Mouse (Mus musculus) kidney, postnatal 0 days (tissue): Measurements from ENCODE around the gene Mtnr1b. TPM values are rescaled to one million over a fixed set of nuclear protein-coding genes. Genes with fewer than 3 reads are reported as not detected.
"Not testable (repeated sequence)": the region's sequence is repeated elsewhere in the genome, so short reads cannot be mapped to it uniquely, and the experiment has no call there.

Experiments
- ATAC-seq: fragments of 200-750 bp; cut with Nextera tagmentation; replicated peaks from 2 replicates; pipeline ENCODE4 v1.8.0; 2017; ENCODE audit warnings: low read depth, moderate number of reproducible peaks, moderate TSS enrichment, moderate library complexity; ENCODE audit not compliant: low FRiP score
- DNase-seq: peaks from one replicate; pipeline ENCODE4 v3.0.0-alpha.2; 2016; ENCODE audit warnings: low spot score
- H3K27ac ChIP-seq: fragments of 300-500 bp; sonication (generic); 2 replicates; pipeline ENCODE4 v1.5.1; 2014; ENCODE audit warnings: mild to moderate bottlenecking
- H3K27me3 ChIP-seq: fragments of 300-500 bp; sonication (generic); 2 replicates; pipeline ENCODE4 v1.6.1; 2014; ENCODE audit warnings: low read length, mixed read lengths; ENCODE audit not compliant: insufficient read depth
- H3K36me3 ChIP-seq: fragments of 300-500 bp; sonication (generic); 2 replicates; pipeline ENCODE4 v1.6.1; 2014; ENCODE audit warnings: low read length, mixed read lengths; ENCODE audit not compliant: insufficient read depth
- H3K4me1 ChIP-seq: fragments of 300-500 bp; sonication (generic); replicated peaks from 2 replicates; pipeline ENCODE4 v1.6.1; 2014; ENCODE audit warnings: antibody characterized with exemption, low read length, mixed read lengths; ENCODE audit not compliant: insufficient read depth
- H3K4me2 ChIP-seq: fragments of 300-500 bp; sonication (generic); 2 replicates; pipeline ENCODE4 v1.6.1; 2014; ENCODE audit warnings: mild to moderate bottlenecking, low read length, moderate library complexity, mixed read lengths
- H3K4me3 ChIP-seq: fragments of 300-500 bp; sonication (generic); replicated peaks from 2 replicates; pipeline ENCODE4 v1.5.1; 2014; ENCODE audit warnings: low read depth, low read length
- H3K9ac ChIP-seq: fragments of 300-500 bp; sonication (generic); 2 replicates; pipeline ENCODE4 v1.6.1; 2014; ENCODE audit warnings: low read depth, low read length
- H3K9me3 ChIP-seq: fragments of 300-500 bp; sonication (generic); replicated peaks from 2 replicates; pipeline ENCODE4 v1.6.1; 2016; ENCODE audit warnings: low read length, inconsistent platforms, mixed read lengths
- CTCF ChIP-seq: IDR thresholded peaks from 2 replicates; pipeline ENCODE4 v1.5.1; 2016; ENCODE audit warnings: antibody characterized with exemption, low read depth, mild to moderate bottlenecking, moderate library complexity
- WGBS: fragments of 180-500 bp; shearing (Covaris S2); extraction: QIAGEN DNeasy Blood & Tissue Kit; methylation state at CpG from one replicate; pipeline ENCODE4 v1.1.7; 2014; 5-methylcytosine and 5-hydroxymethylcytosine counted together
- polyA plus RNA-seq: library from polyadenylated mRNA; unstranded; fragments of >200 nt; fragmentation: Nextera tagmentation; extraction: Ambion mirVana; gene quantifications from 2 replicates; pipeline ENCODE4 v1.2.1, GENCODE M21; 2015

Gene Mtnr1b
- polyA plus RNA-seq, 1 experiment from 2014 or later = not detected

DNA sequence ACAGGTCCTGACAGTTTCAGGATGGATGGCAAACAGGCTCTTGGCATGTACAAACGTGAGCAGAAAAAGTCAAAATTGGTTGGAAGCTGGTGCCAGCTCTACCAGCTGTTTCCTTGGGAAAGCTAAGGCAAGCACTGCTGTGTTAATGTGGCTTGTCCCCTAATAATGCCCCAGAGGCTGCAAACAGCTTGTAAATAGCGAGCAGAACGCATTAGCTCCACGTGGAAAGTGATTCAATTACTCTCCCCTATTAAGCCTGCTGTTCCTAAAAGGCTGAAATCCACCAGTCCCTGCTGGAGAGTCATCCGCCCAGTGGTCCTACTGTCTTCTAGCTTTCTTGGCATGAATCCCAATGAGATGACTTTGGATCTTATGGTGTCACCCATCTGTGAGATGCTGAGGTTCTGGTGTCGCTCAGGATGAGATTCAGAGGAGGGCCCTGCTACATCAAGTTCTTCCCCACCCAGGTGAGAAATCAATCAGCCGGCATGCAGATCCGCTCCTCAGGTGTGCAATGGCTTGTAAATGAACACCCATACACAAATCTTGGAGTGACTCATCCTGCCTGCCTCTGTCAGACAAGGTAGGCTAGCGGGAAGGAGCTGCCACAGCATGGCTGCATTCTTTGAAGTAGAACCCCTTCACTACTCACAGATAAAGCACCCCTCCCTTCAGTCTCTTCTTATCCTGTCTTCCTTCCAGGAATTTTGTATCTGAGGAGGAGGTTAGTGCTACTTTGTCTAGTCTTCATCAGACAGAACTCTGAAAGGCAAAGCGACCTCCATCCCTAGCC is 7.9 kb downstream of the Mtnr1b start:
- 64% methylated on average over 10 of the region's 10 CpGs for WGBS
- H3K27ac ChIP-seq = no peak overlapping the region
- H3K4me1 ChIP-seq = no peaks in the 10 kb centered on the region
- H3K27me3 ChIP-seq = no peaks in the 10 kb centered on the region
- ATAC-seq (no peak), DNase-seq (no peak)
- no peak overlapping the region for H3K4me3 ChIP-seq
- no peaks in the 10 kb centered on the region for H3K9me3 ChIP-seq
- no peaks in the 10 kb centered on the region for H3K36me3 ChIP-seq
- H3K9ac ChIP-seq = no peak overlapping the region
- no peak for TF ChIP-seq CTCF
- H3K4me2 ChIP-seq = no peak overlapping the region

DNA sequence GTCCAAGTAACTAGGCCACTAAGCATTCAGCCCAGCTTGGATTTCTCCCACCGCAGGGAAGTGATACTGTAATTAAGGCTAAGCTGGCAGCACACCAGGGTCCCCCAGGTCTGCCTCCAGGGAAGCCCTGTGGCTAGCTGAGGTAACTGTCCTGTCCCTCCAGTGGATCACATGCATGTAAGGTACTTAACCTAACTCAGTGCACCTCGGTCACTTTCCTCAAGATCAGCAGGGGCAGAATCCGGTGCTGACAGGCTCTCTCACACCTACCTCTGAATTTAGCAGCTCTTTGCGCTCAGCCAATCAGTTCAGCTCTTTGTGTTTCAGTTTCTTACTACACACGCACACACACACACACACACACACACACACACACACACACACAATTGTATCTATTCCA is 13.0 kb downstream of the Mtnr1b start:
- DNase-seq (no peak), ATAC-seq (no peak)
- H3K9me3 ChIP-seq = no peaks in the 10 kb centered on the region
- H3K36me3 ChIP-seq = no peaks in the 10 kb centered on the region
- no peaks in the 10 kb centered on the region for H3K4me1 ChIP-seq
- no peaks in the 10 kb centered on the region for H3K27me3 ChIP-seq
- TF ChIP-seq CTCF = no peak
- no peak overlapping the region for H3K4me3 ChIP-seq
- no peak overlapping the region for H3K27ac ChIP-seq
- no peak overlapping the region for H3K9ac ChIP-seq
- 78% methylated on average over 5 of the region's 5 CpGs for WGBS
- H3K4me2 ChIP-seq = no peak overlapping the region

DNA sequence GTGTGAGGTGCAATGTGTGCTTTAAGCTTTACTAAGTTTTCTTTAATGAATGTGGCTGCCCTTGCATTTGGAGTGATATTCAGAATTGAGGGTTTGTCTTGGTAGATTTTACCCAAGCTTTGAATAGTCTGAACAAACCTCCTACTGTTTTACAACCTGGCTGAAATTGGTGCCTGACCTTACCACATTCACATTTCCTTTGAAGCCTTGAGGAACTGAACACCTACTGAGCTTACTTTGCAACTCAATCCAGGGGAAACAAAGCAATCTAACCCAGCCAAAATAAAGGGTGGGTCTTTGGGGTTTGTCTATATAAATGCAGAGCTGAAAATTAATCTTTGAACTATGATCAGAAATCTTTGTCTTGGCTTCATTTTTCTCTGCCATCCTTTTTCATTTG is 23.6 kb downstream of the Mtnr1b start:
- no peak overlapping the region for H3K9ac ChIP-seq
- no peak overlapping the region for H3K27ac ChIP-seq
- DNase-seq (no peak), ATAC-seq (no peak)
- no peak for TF ChIP-seq CTCF
- no peaks in the 10 kb centered on the region for H3K9me3 ChIP-seq
- H3K4me3 ChIP-seq = no peak overlapping the region
- H3K4me2 ChIP-seq = no peak overlapping the region
- no peaks in the 10 kb centered on the region for H3K36me3 ChIP-seq
- H3K4me1 ChIP-seq = no peaks in the 10 kb centered on the region
- H3K27me3 ChIP-seq = no peaks in the 10 kb centered on the region

DNA sequence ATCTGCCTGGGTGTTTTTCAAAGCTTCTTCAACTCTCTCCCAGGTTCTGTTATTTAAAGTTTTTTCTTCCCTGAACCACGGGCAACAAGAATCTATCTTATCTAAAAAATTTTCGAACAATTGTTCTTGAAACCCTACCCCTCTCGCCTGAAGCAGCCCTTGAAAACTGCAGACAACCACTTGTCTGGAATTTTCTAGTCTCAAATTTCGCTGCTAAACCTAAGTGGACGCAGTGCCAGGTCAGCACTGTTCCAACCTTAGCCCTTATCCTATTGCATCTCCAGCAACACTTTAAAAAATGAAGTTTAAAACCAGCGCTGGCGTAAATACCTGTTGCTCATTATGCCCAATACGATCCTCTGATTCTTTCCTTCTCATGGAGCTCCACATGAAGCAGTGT is 29.0 kb downstream of the Mtnr1b start:
- Histone ChIP-seq H3K9ac (no peak overlapping the region), H3K27ac (no peak overlapping the region), H3K4me2 (no peak overlapping the region), H3K4me3 (no peak overlapping the region), H3K4me1 (no peaks in the 10 kb centered on the region), H3K9me3 (no peaks in the 10 kb centered on the region), H3K36me3 (no peaks in the 10 kb centered on the region), H3K27me3 (no peaks in the 10 kb centered on the region)
- ATAC-seq (no peak), DNase-seq (no peak)
- TF ChIP-seq CTCF = no peak
- WGBS = 64% methylated on average over 8 of the region's 8 CpGs

DNA sequence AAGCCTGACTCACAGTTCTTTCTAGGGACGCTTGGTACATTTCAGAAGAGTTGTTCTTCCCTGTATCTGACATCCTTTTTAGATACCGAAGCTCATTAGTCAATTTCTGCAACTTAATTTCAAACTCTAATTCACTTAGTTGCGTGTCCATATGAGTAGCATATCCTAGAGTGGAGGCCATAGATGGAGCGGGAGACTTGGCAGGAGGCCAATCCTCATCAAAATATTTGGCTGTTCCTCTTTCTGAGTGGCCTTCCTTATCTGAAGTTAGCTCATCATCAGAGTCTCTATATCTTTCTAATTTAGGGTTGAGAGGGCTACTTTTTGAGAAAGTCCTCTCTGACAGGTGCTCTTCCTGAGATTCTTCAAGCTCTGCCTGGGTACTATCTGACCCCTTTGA is 29.4 kb downstream of the Mtnr1b start:
- H3K9ac ChIP-seq, ATAC-seq, H3K27ac ChIP-seq, H3K4me3 ChIP-seq, H3K4me2 ChIP-seq, H3K27me3 ChIP-seq, H3K4me1 ChIP-seq, DNase-seq, H3K36me3 ChIP-seq, H3K9me3 ChIP-seq: not testable (repeated sequence)
- 81% methylated on average over 4 of the region's 4 CpGs for WGBS

DNA sequence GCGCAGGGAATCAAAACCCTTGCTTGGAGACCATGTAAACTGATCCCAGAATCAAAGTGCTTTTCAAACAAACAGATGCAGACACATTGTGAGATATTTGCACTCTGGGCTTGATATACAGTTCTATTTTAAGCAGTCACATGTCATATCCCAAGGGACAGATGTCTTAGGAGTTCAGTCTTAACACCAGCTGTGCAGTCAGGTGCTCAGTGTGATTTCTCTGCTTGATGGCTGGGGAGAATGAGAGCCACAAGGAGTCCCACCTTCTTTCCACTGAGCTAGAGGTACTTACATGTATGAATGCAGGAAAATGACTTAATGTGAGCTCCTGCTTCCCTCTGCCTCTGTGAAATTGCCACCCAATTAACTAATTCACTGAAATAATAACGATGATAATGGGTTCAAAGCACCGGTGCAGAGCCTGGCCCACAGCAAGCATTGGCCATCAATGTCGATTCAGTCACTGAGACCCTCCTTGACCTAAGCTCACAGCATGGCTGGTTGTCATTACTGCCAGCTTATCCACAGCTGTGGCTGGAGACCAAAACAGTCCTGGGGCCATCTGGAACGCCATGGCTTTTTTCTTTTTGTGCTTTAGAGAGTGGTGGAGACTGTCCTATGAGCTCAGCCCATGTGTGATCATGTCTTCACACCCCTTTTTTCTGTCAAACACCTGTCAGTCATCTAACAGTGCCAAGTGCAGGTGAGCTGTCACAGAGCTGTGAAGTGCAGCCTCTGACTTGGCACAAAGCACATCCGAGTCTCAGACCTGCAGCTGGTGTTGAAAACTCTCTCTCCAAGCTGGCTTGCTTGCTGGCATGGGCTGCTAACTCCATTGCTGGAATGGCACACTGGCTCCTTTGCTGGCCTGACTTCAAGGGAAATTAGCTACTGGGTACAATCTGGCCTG is 61.1 kb downstream of the Mtnr1b start:
- H3K27me3 ChIP-seq = no peaks in the 10 kb centered on the region
- WGBS = 68% methylated on average over 6 of the region's 6 CpGs
- no peak overlapping the region for H3K9ac ChIP-seq
- ATAC-seq (no peak), DNase-seq (no peak)
- H3K4me3 ChIP-seq = no peak overlapping the region
- no peak overlapping the region for H3K27ac ChIP-seq
- TF ChIP-seq CTCF = no peak
- H3K4me2 ChIP-seq = no peak overlapping the region
- H3K9me3 ChIP-seq = no peaks in the 10 kb centered on the region
- no peaks in the 10 kb centered on the region for H3K4me1 ChIP-seq
- H3K36me3 ChIP-seq = no peaks in the 10 kb centered on the region
